Mouse (Mus musculus): Measurements from ENCODE around the gene Card14. TPM values are rescaled to one million over a fixed set of nuclear protein-coding genes. Genes with fewer than 3 reads are reported as not detected.
"Not testable (repeated sequence)": the region's sequence is repeated elsewhere in the genome, so short reads cannot be mapped to it uniquely, and the experiment has no call there.

Card14 gene
- polyA plus RNA-seq, 1 experiment from 2014 or later, result 1.8 TPM

GRCm38 (mm10) chr11:119375425-119375824 lies 67.9 kb downstream of the Card14 start:
- H3K9me3 ChIP-seq, result no peaks in the 10 kb centered on the region
- no peak overlapping the region for H3K27ac ChIP-seq
- no peak overlapping the region for H3K4me3 ChIP-seq (replicated peaks)
- no peaks in the 10 kb centered on the region for H3K27me3 ChIP-seq (replicated peaks)
- ATAC-seq (ENCODE audit: insufficient read depth, low FRiP score, low read depth), result no peak
- peaks cover 6% of the 10 kb centered on the region; the same call in 1 of the 2 replicates for H3K4me1 ChIP-seq
- peaks cover 7% of the 10 kb centered on the region; the same call in 1 of the 2 replicates for H3K36me3 ChIP-seq
- WGBS, result 63% methylated on average over 6 of the region's 6 CpGs
- H3K9ac ChIP-seq, result no peak overlapping the region
- no peak overlapping the region for H3K4me2 ChIP-seq

GRCm38 (mm10) chr11:119377326-119377725 lies 69.8 kb downstream of the Card14 start:
- no peaks in the 10 kb centered on the region for H3K27me3 ChIP-seq (replicated peaks)
- H3K27ac ChIP-seq, result no peak overlapping the region
- no peak overlapping the region for H3K9ac ChIP-seq
- H3K4me1 ChIP-seq, result peaks cover 6% of the 10 kb centered on the region; the same call in 1 of the 2 replicates
- no peak overlapping the region for H3K4me3 ChIP-seq (replicated peaks)
- no peak overlapping the region for H3K4me2 ChIP-seq
- no peaks in the 10 kb centered on the region for H3K9me3 ChIP-seq
- 88% methylated on average over 11 of the region's 11 CpGs for WGBS
- H3K36me3 ChIP-seq, result peaks cover 7% of the 10 kb centered on the region; the same call in 1 of the 2 replicates
- no peak for ATAC-seq (ENCODE audit: insufficient read depth, low FRiP score, low read depth)

GRCm38 (mm10) chr11:119378551-119378950 lies 71.0 kb downstream of the Card14 start:
- Histone ChIP-seq H3K4me3 (replicated peaks) (no peak overlapping the region), H3K27me3 (replicated peaks) (no peaks in the 10 kb centered on the region), H3K9ac (no peak overlapping the region), H3K27ac (no peak overlapping the region), H3K4me1 (peaks cover 6% of the 10 kb centered on the region; the same call in 1 of the 2 replicates), H3K36me3 (peaks cover 7% of the 10 kb centered on the region; the same call in 1 of the 2 replicates), H3K4me2 (no peak overlapping the region), H3K9me3 (no peaks in the 10 kb centered on the region)
- 90% methylated on average over 1 of the region's 1 CpGs for WGBS
- no peak for ATAC-seq (ENCODE audit: insufficient read depth, low FRiP score, low read depth)

- no peaks in the 10 kb centered on the region for H3K27me3 ChIP-seq (replicated peaks)
- no peaks in the 10 kb centered on the region for H3K9me3 ChIP-seq
- H3K4me1 ChIP-seq, result no peaks in the 10 kb centered on the region
- peaks cover 7% of the 10 kb centered on the region; the same call in 1 of the 2 replicates for H3K36me3 ChIP-seq
- H3K9ac ChIP-seq, result no peak overlapping the region
- ATAC-seq (ENCODE audit: insufficient read depth, low FRiP score, low read depth), result no peak
- WGBS, result 60% methylated on average over 9 of the region's 9 CpGs
- H3K4me3 ChIP-seq (replicated peaks), result no peak overlapping the region
- H3K27ac ChIP-seq, result no peak overlapping the region
- H3K4me2 ChIP-seq, result no peak overlapping the region
These were observed 74.2 kb downstream of the Card14 start for GRCm38 (mm10) chr11:119381631-119382337.

GRCm38 (mm10) chr11:119382338-119382850 lies 74.8 kb downstream of the Card14 start:
- Histone ChIP-seq H3K4me1 (no peaks in the 10 kb centered on the region), H3K4me2 (no peak overlapping the region), H3K9me3 (no peaks in the 10 kb centered on the region), H3K27me3 (replicated peaks) (no peaks in the 10 kb centered on the region), H3K4me3 (replicated peaks) (no peak overlapping the region), H3K27ac (no peak overlapping the region), H3K36me3 (0 out of 2 replicates have a peak, but pooled peaks cover 7% of the 10 kb centered on the region), H3K9ac (no peak overlapping the region)
- ATAC-seq (ENCODE audit: insufficient read depth, low FRiP score, low read depth), result no peak
- 74% methylated on average over 6 of the region's 6 CpGs for WGBS

- no peaks in the 10 kb centered on the region for H3K9me3 ChIP-seq
- ATAC-seq (ENCODE audit: insufficient read depth, low FRiP score, low read depth), result no peak
- no peak overlapping the region for H3K27ac ChIP-seq
- H3K36me3 ChIP-seq, result no peaks in the 10 kb centered on the region
- 77% methylated on average over 4 of the region's 4 CpGs for WGBS
- H3K4me3 ChIP-seq (replicated peaks), result no peak overlapping the region
- H3K4me1 ChIP-seq, result peaks cover 7% of the 10 kb centered on the region
- H3K27me3 ChIP-seq (replicated peaks), result no peaks in the 10 kb centered on the region
- H3K9ac ChIP-seq, result no peak overlapping the region
- H3K4me2 ChIP-seq, result no peak overlapping the region
These were observed 77.3 kb downstream of the Card14 start for GRCm38 (mm10) chr11:119384904-119385303.

- Histone ChIP-seq H3K9me3 (no peaks in the 10 kb centered on the region), H3K4me2 (no peak overlapping the region)
- WGBS, result 93% methylated on average over 5 of the region's 5 CpGs
These were observed 78.7 kb downstream of the Card14 start for GRCm38 (mm10) chr11:119386306-119386705.

GRCm38 (mm10) chr11:119387273-119387672 lies 79.7 kb downstream of the Card14 start:
- not testable (repeated sequence) for ATAC-seq (ENCODE audit: insufficient read depth, low FRiP score, low read depth)
- 20% methylated on average over 3 of the region's 3 CpGs for WGBS

More at GRCm38 (mm10) chr11:119386306-119386705, 78.7 kb downstream of the Card14 start:
- Histone ChIP-seq H3K4me1 (peaks cover 13% of the 10 kb centered on the region), H3K27ac (no peak overlapping the region), H3K36me3 (no peaks in the 10 kb centered on the region), H3K9ac (no peak overlapping the region), H3K4me3 (replicated peaks) (no peak overlapping the region), H3K27me3 (replicated peaks) (no peaks in the 10 kb centered on the region)
- no peak for ATAC-seq (ENCODE audit: insufficient read depth, low FRiP score, low read depth)

GRCm38 (mm10) chr11:119389851-119390270 lies 82.3 kb downstream of the Card14 start:
- H3K36me3 ChIP-seq, result no peaks in the 10 kb centered on the region
- peak; percentile 41; the same call in 1 of the 2 replicates for ATAC-seq (ENCODE audit: insufficient read depth, low FRiP score, low read depth)
- peaks cover 33% of the 10 kb centered on the region for H3K4me1 ChIP-seq
- peak overlapping the region; percentile 82 for H3K27ac ChIP-seq
- H3K27me3 ChIP-seq (replicated peaks), result no peaks in the 10 kb centered on the region
- peak overlapping the region; percentile 73 for H3K4me3 ChIP-seq (replicated peaks)
- H3K9ac ChIP-seq, result peak overlapping the region; percentile 40; the same call in 1 of the 2 replicates
- H3K4me2 ChIP-seq, result peak overlapping the region; percentile 90
- under 1% methylated on average over 35 of the region's 35 CpGs for WGBS
- H3K9me3 ChIP-seq, result no peaks in the 10 kb centered on the region

More at GRCm38 (mm10) chr11:119387273-119387672, 79.7 kb downstream of the Card14 start:
- not testable (repeated sequence) for H3K36me3 ChIP-seq; H3K27ac ChIP-seq; H3K27me3 ChIP-seq (replicated peaks); H3K9ac ChIP-seq; H3K9me3 ChIP-seq; H3K4me3 ChIP-seq (replicated peaks); H3K4me2 ChIP-seq
- H3K4me1 ChIP-seq, result peaks cover 21% of the 10 kb centered on the region

GRCm38 (mm10) chr11:119390271-119391231 lies 83.0 kb downstream of the Card14 start:
- peak; percentile 14; the same call in 1 of the 2 replicates for ATAC-seq (ENCODE audit: insufficient read depth, low FRiP score, low read depth)
- H3K27me3 ChIP-seq (replicated peaks), result no peaks in the 10 kb centered on the region
- peaks cover 37% of the 10 kb centered on the region for H3K4me1 ChIP-seq
- peak overlapping the region; percentile 82 for H3K27ac ChIP-seq
- peak overlapping the region; percentile 90 for H3K4me2 ChIP-seq
- no peaks in the 10 kb centered on the region for H3K9me3 ChIP-seq
- H3K4me3 ChIP-seq (replicated peaks), result peak overlapping the region; percentile 73
- no peaks in the 10 kb centered on the region for H3K36me3 ChIP-seq
- 3% methylated on average over 53 of the region's 53 CpGs for WGBS
- H3K9ac ChIP-seq, result peak overlapping the region; percentile 40; the same call in 1 of the 2 replicates

- 42% methylated on average over 7 of the region's 7 CpGs for WGBS
- no peaks in the 10 kb centered on the region for H3K27me3 ChIP-seq (replicated peaks)
- peak overlapping the region; percentile 73 for H3K4me3 ChIP-seq (replicated peaks)
- peak overlapping the region; percentile 90 for H3K4me2 ChIP-seq
- H3K27ac ChIP-seq, result peak overlapping the region; percentile 82
- no peak for ATAC-seq (ENCODE audit: insufficient read depth, low FRiP score, low read depth)
- H3K4me1 ChIP-seq, result peaks cover 37% of the 10 kb centered on the region
- H3K9me3 ChIP-seq, result no peaks in the 10 kb centered on the region
- no peak overlapping the region for H3K9ac ChIP-seq
- no peaks in the 10 kb centered on the region for H3K36me3 ChIP-seq
These were observed 83.9 kb downstream of the Card14 start for GRCm38 (mm10) chr11:119391386-119392000.
